9 mouse cellular contexts compared by ENCODE assay signal in the genomic region with DNA sequence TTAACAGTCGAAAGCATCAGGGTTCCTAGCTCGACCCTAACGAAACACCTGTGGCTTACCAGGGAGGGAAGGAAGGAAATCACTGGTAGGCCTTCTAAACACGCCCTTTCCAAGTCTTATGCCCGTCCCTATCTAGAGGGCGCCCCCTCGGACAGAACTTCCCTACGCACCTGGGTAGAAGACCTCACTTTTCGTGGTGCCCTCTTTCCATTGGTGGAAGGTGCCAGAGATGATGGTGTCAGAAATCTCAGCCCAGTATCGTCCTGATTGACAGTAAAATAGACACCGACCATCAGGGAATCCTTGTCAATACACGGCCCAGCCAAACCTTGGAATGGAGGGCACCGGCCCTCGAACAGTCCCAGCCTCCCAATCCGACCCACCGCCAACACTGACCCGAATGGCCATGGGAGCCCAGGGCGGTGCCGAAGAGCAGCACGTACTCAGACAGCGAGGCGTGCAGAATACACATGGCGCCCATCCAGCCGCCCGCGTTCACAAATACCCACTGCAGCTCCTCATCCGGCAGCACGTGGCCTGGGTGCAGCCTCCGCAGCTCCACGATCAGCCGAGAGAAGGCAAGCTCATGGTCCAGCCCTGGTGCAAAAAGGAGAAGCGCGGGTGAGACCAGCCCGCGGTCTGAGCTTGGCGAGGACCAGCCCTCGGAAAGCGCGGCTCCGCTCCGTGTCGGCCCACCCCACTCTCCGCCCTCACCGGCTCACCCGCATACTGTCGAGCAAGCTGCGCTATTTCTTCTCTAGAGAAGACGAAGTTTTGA. TPM values are rescaled to one million over a fixed set of nuclear protein-coding genes. Genes with fewer than 3 reads are reported as not detected.
DNase-seq lines count a peak whose midpoint lies in the region; ATAC-seq and TF ChIP-seq lines count a peak whose summit lies in the region.
"Had no signal": no experiment of that assay in that cellular context is flagged by ENCODE, and none has a peak within 500 bp of the region (broad histone marks: within the 10 kb centered on the region; RNA-seq: fewer than 3 reads in every experiment).

No protein-coding gene starts in this region.

- H3K36me3 ChIP-seq in ES-Bruce4 (ENCODE audit: control insufficient read depth, insufficient read depth, low read length, poor library complexity, severe bottlenecking), result peaks cover 14% of the 10 kb centered on the region
- H3K36me3 ChIP-seq in heart, embryonic 15.5 days, result peaks cover 6% of the 10 kb centered on the region; the same call in 1 of the 2 replicates
- H3K36me3 ChIP-seq in stomach, embryonic 14.5 days (ENCODE audit: control insufficient read depth, insufficient read depth, low read length), result peaks cover 7% of the 10 kb centered on the region; the same call in 1 of the 2 replicates

- WGBS in heart, embryonic 15.5 days, result 2% methylated on average over 48 of the region's 48 CpGs
- under 1% methylated on average over 48 of the region's 48 CpGs for WGBS in stomach, embryonic 14.5 days

- no peaks in the 10 kb centered on the region for H3K4me1 ChIP-seq in ES-Bruce4 (ENCODE audit: control insufficient read depth, insufficient read depth, low read length)
- H3K4me1 ChIP-seq in heart, embryonic 15.5 days (replicated peaks), result peaks cover 11% of the 10 kb centered on the region
- peaks cover 12% of the 10 kb centered on the region; the same call in 1 of the 2 replicates for H3K4me1 ChIP-seq in stomach, embryonic 14.5 days (ENCODE audit: control insufficient read depth, insufficient read depth, low read length)

- intact Hi-C loops in left cerebral cortex, postnatal 10 days (cut with DNase I), result no loop called here

- no peaks in the 10 kb centered on the region for H3K9me3 ChIP-seq in ES-Bruce4 (replicated peaks; ENCODE audit: control insufficient read depth, insufficient read depth, low read length, poor library complexity, severe bottlenecking)
- H3K9me3 ChIP-seq in heart, embryonic 15.5 days (replicated peaks), result no peaks in the 10 kb centered on the region
- H3K9me3 ChIP-seq in stomach, embryonic 14.5 days (ENCODE audit: control insufficient read depth, low read depth, low read length), result no peaks in the 10 kb centered on the region

- peak overlapping the region; percentile 75 for H3K9ac ChIP-seq in ES-Bruce4 (ENCODE audit: low read depth, poor library complexity, severe bottlenecking)
- H3K9ac ChIP-seq in heart, embryonic 15.5 days, result peak overlapping the region; percentile 72
- H3K9ac ChIP-seq in stomach, embryonic 14.5 days (replicated peaks; ENCODE audit: low read depth, low read length), result peak overlapping the region; percentile 40

- peak overlapping the region; percentile 95 for H3K4me3 ChIP-seq in ES-Bruce4 (ENCODE audit: low read depth, low read length)
- H3K4me3 ChIP-seq in heart, embryonic 15.5 days, result peak overlapping the region; percentile 74
- peak overlapping the region; percentile 49 for H3K4me3 ChIP-seq in stomach, embryonic 14.5 days (ENCODE audit: low read depth, low read length)

- ATAC-seq in heart, embryonic 15.5 days (replicated peaks; ENCODE audit: insufficient number of reproducible peaks, insufficient read depth, low FRiP score, low read depth), result peak; percentile 77
- ATAC-seq in megakaryocyte progenitor cell, adult 5-6 weeks (replicated peaks; ENCODE audit: poor library complexity), result peak; percentile 62
- ATAC-seq in stomach, embryonic 14.5 days (ENCODE audit: insufficient number of reproducible peaks, insufficient read depth, low FRiP score, low read depth), result peak; percentile 64

- H3K4me2 ChIP-seq in heart, embryonic 15.5 days, result peak overlapping the region; percentile 94
- peak overlapping the region; percentile 73 for H3K4me2 ChIP-seq in stomach, embryonic 14.5 days (replicated peaks; ENCODE audit: low read depth, low read length)

- no peaks in the 10 kb centered on the region for H3K27me3 ChIP-seq in ES-Bruce4 (ENCODE audit: control insufficient read depth, insufficient read depth, low read length, poor library complexity, severe bottlenecking)
- peaks cover 2% of the 10 kb centered on the region; the same call in 1 of the 2 replicates for H3K27me3 ChIP-seq in heart, embryonic 15.5 days
- no peaks in the 10 kb centered on the region for H3K27me3 ChIP-seq in stomach, embryonic 14.5 days (ENCODE audit: control insufficient read depth, insufficient read depth, low read length)

- TF ChIP-seq CTCF in ES-Bruce4 (IDR thresholded peaks at IDR 0.05; ENCODE audit: low read depth, low read length), result peak; percentile 30

- TF ChIP-seq EP300 in ES-Bruce4 (IDR thresholded peaks at IDR 0.05; ENCODE audit: insufficient read depth, low read depth, low read length), result no peak

- no peak overlapping the region for H3K27ac ChIP-seq in ES-Bruce4 (ENCODE audit: insufficient read depth, low read length)
- H3K27ac ChIP-seq in heart, embryonic 15.5 days, result peak overlapping the region; percentile 82
- peak overlapping the region; percentile 48 for H3K27ac ChIP-seq in stomach, embryonic 14.5 days (ENCODE audit: low read length)

- peak; percentile 60 for DNase-seq in adrenal gland, adult 8-10 months
- DNase-seq in adrenal gland, adult 2 months, result no peak
- DNase-seq in embryo, embryonic 10.5 days (ENCODE audit: low spot score), result peak; percentile 47
- DNase-seq in left cerebral cortex, postnatal 10 days (ENCODE audit: extremely low spot score in 1 of 2, low spot score in 2 of 2), result peak; percentile 63 to 83

- no peak for TF ChIP-seq POLR2A in ES-Bruce4 (IDR thresholded peaks at IDR 0.05; ENCODE audit: insufficient read depth, low read length)

RNA-seq across cellular contexts. Expression of gene Arid3c, which starts 9.6 kb away (rescaled TPM):
- total RNA-seq in adrenal gland, adult 8-10 months (2022), result not detected
- total RNA-seq in adrenal gland, adult 2 months (2021), result not detected
- not detected in 2 replicates for polyA plus RNA-seq in adrenal gland, adult 2 months (2012; rRNA removed)
- polyA plus RNA-seq in ES-Bruce4 (2011; ENCODE audit: insufficient read depth, insufficient read length, low read depth, missing spikeins), result 0.64 and 0.69 TPM in 2 replicates
- polyA plus RNA-seq in heart, embryonic 15.5 days (2015; fragmentation: Nextera tagmentation; extraction: Ambion mirVana), result not detected in 2 replicates
- total RNA-seq in left cerebral cortex, postnatal 10 days (2021), result under 1 TPM; 0.19 to 0.83 TPM
- not detected in 2 replicates for total RNA-seq in megakaryocyte progenitor cell, adult 5-6 weeks (2015)
- not detected in 2 replicates for total RNA-seq in megakaryocyte progenitor cell, adult 5-6 weeks (2017)
- not detected in 2 replicates for polyA plus RNA-seq in stomach, embryonic 14.5 days (2014; fragmentation: Nextera tagmentation; extraction: Ambion mirVana)
- total RNA-seq: layer of hippocampus, postnatal 10 days had no signal

RNA-seq across cellular contexts. Expression of gene Galt, which starts 14.5 kb away (rescaled TPM):
- total RNA-seq in adrenal gland, adult 8-10 months (2022), result 10 to 100 TPM; 40.1 to 62.7 (median 51.0) TPM
- total RNA-seq in adrenal gland, adult 2 months (2021), result 10 to 100 TPM; 42.9 to 43.3 TPM
- 113 and 117 TPM in 2 replicates for polyA plus RNA-seq in adrenal gland, adult 2 months (2012; rRNA removed)
- 21.7 and 21.9 TPM in 2 replicates for polyA plus RNA-seq in ES-Bruce4 (2011; ENCODE audit: insufficient read depth, insufficient read length, low read depth, missing spikeins)
- polyA plus RNA-seq in heart, embryonic 15.5 days (2015; fragmentation: Nextera tagmentation; extraction: Ambion mirVana), result 54.8 and 59.2 TPM in 2 replicates
- 10 to 100 TPM; 93.6 to 94.7 TPM for total RNA-seq in left cerebral cortex, postnatal 10 days (2021)
- total RNA-seq in megakaryocyte progenitor cell, adult 5-6 weeks (2015), result 31.5 and 34.7 TPM in 2 replicates
- 26.1 and 36.4 TPM in 2 replicates for total RNA-seq in megakaryocyte progenitor cell, adult 5-6 weeks (2017)
- polyA plus RNA-seq in stomach, embryonic 14.5 days (2014; fragmentation: Nextera tagmentation; extraction: Ambion mirVana), result 35.4 and 40.0 TPM in 2 replicates

RNA-seq across cellular contexts. Expression of gene Sigmar1, which starts 15.4 kb away (rescaled TPM):
- 10 to 100 TPM; 74.2 to 81.7 (median 78.8) TPM for total RNA-seq in adrenal gland, adult 8-10 months (2022)
- 10 to 100 TPM; 83.8 to 86.7 TPM for total RNA-seq in adrenal gland, adult 2 months (2021)
- polyA plus RNA-seq in adrenal gland, adult 2 months (2012; rRNA removed), result 139 and 145 TPM in 2 replicates
- 62.6 and 63.1 TPM in 2 replicates for polyA plus RNA-seq in ES-Bruce4 (2011; ENCODE audit: insufficient read depth, insufficient read length, low read depth, missing spikeins)
- 41.7 and 60.3 TPM in 2 replicates for polyA plus RNA-seq in heart, embryonic 15.5 days (2015; fragmentation: Nextera tagmentation; extraction: Ambion mirVana)
- total RNA-seq in left cerebral cortex, postnatal 10 days (2021), result 10 to 100 TPM; 55.8 to 70.4 TPM
- 60.8 and 66.4 TPM in 2 replicates for total RNA-seq in megakaryocyte progenitor cell, adult 5-6 weeks (2015)
- 68.0 and 76.3 TPM in 2 replicates for total RNA-seq in megakaryocyte progenitor cell, adult 5-6 weeks (2017)
- 81.2 and 90.6 TPM in 2 replicates for polyA plus RNA-seq in stomach, embryonic 14.5 days (2014; fragmentation: Nextera tagmentation; extraction: Ambion mirVana)

RNA-seq across cellular contexts. Expression of gene Dctn3, which starts 17.6 kb away (rescaled TPM):
- 100 to 1,000 TPM; 113 to 133 (median 119) TPM for total RNA-seq in adrenal gland, adult 8-10 months (2022)
- total RNA-seq in adrenal gland, adult 2 months (2021), result 100 to 1,000 TPM; 105 to 128 TPM
- polyA plus RNA-seq in adrenal gland, adult 2 months (2012; rRNA removed), result 51.7 and 60.7 TPM in 2 replicates
- 65.1 and 67.6 TPM in 2 replicates for polyA plus RNA-seq in ES-Bruce4 (2011; ENCODE audit: insufficient read depth, insufficient read length, low read depth, missing spikeins)
- 122 and 125 TPM in 2 replicates for polyA plus RNA-seq in heart, embryonic 15.5 days (2015; fragmentation: Nextera tagmentation; extraction: Ambion mirVana)
- 100 to 1,000 TPM; 181 to 196 TPM for total RNA-seq in left cerebral cortex, postnatal 10 days (2021)
- total RNA-seq in megakaryocyte progenitor cell, adult 5-6 weeks (2015), result 57.9 and 75.6 TPM in 2 replicates
- 73.4 and 94.6 TPM in 2 replicates for total RNA-seq in megakaryocyte progenitor cell, adult 5-6 weeks (2017)
- polyA plus RNA-seq in stomach, embryonic 14.5 days (2014; fragmentation: Nextera tagmentation; extraction: Ambion mirVana), result 121 and 126 TPM in 2 replicates

RNA-seq across cellular contexts. Expression of gene Rpp25l, which starts 27.2 kb away (rescaled TPM):
- 10 to 100 TPM; 35.0 to 44.4 (median 41.8) TPM for total RNA-seq in adrenal gland, adult 8-10 months (2022)
- total RNA-seq in adrenal gland, adult 2 months (2021), result 10 to 100 TPM; 31.0 to 38.6 TPM
- polyA plus RNA-seq in adrenal gland, adult 2 months (2012; rRNA removed), result 61.9 and 70.1 TPM in 2 replicates
- 23.5 and 23.8 TPM in 2 replicates for polyA plus RNA-seq in ES-Bruce4 (2011; ENCODE audit: insufficient read depth, insufficient read length, low read depth, missing spikeins)
- polyA plus RNA-seq in heart, embryonic 15.5 days (2015; fragmentation: Nextera tagmentation; extraction: Ambion mirVana), result 42.7 and 47.4 TPM in 2 replicates
- total RNA-seq in left cerebral cortex, postnatal 10 days (2021), result 10 to 100 TPM; 28.4 to 30.3 TPM
- 17.5 and 24.4 TPM in 2 replicates for total RNA-seq in megakaryocyte progenitor cell, adult 5-6 weeks (2015)
- 22.5 and 23.0 TPM in 2 replicates for total RNA-seq in megakaryocyte progenitor cell, adult 5-6 weeks (2017)
- polyA plus RNA-seq in stomach, embryonic 14.5 days (2014; fragmentation: Nextera tagmentation; extraction: Ambion mirVana), result 65.3 and 71.5 TPM in 2 replicates
